Mouse (Mus musculus): ENCODE data around the gene Irgq. TPM values are rescaled to one million over a fixed set of nuclear protein-coding genes. Genes with fewer than 3 reads are reported as not detected.

Irgq gene
- polyA plus RNA-seq, 1 experiment from 2014 or later, result 8.4 TPM

- peaks cover 98% of the 10 kb centered on the region for H3K36me3 ChIP-seq
- H3K27ac ChIP-seq (replicated peaks), result no peak overlapping the region
- H3K4me1 ChIP-seq, result no peaks in the 10 kb centered on the region
- no peaks in the 10 kb centered on the region for H3K9me3 ChIP-seq (replicated peaks)
- H3K4me3 ChIP-seq, result no peak overlapping the region
- DNase-seq (ENCODE audit: low spot score), result no peak
- H3K27me3 ChIP-seq (ENCODE audit: low read depth, poor library complexity, severe bottlenecking), result no peaks in the 10 kb centered on the region
- 94% methylated on average over 8 of the region's 8 CpGs for WGBS
These were observed 32.8 kb downstream of the Irgq start for GRCm38 (mm10) chr7:24563191-24563836.

- Histone ChIP-seq H3K9me3 (replicated peaks) (no peaks in the 10 kb centered on the region), H3K4me1 (no peaks in the 10 kb centered on the region), H3K27ac (replicated peaks) (no peak overlapping the region), H3K36me3 (peaks cover 98% of the 10 kb centered on the region), H3K4me3 (no peak overlapping the region), H3K27me3 (ENCODE audit: low read depth, poor library complexity, severe bottlenecking) (no peaks in the 10 kb centered on the region)
- 89% methylated on average over 4 of the region's 4 CpGs for WGBS
- DNase-seq (ENCODE audit: low spot score), result no peak
These were observed 33.3 kb downstream of the Irgq start for GRCm38 (mm10) chr7:24563837-24564206.

- H3K4me1 ChIP-seq, result no peaks in the 10 kb centered on the region
- DNase-seq (ENCODE audit: low spot score), result peak; percentile 71
- WGBS, result 65% methylated on average over 6 of the region's 6 CpGs
These were observed 34.2 kb downstream of the Irgq start for GRCm38 (mm10) chr7:24564607-24565265.

GRCm38 (mm10) chr7:24565627-24566026 lies 35.1 kb downstream of the Irgq start:
- Histone ChIP-seq H3K4me1 (no peaks in the 10 kb centered on the region), H3K9me3 (replicated peaks) (no peaks in the 10 kb centered on the region), H3K27me3 (ENCODE audit: low read depth, poor library complexity, severe bottlenecking) (no peaks in the 10 kb centered on the region), H3K27ac (replicated peaks) (no peak overlapping the region), H3K36me3 (peaks cover 97% of the 10 kb centered on the region), H3K4me3 (no peak overlapping the region)
- 94% methylated on average over 11 of the region's 11 CpGs for WGBS
- DNase-seq (ENCODE audit: low spot score), result no peak

More at GRCm38 (mm10) chr7:24564607-24565265, 34.2 kb downstream of the Irgq start:
- Histone ChIP-seq H3K4me3 (no peak overlapping the region), H3K36me3 (peaks cover 97% of the 10 kb centered on the region), H3K27ac (replicated peaks) (no peak overlapping the region), H3K9me3 (replicated peaks) (no peaks in the 10 kb centered on the region), H3K27me3 (ENCODE audit: low read depth, poor library complexity, severe bottlenecking) (no peaks in the 10 kb centered on the region)

- DNase-seq (ENCODE audit: low spot score), result no peak
- Histone ChIP-seq H3K4me3 (no peak overlapping the region), H3K4me1 (no peaks in the 10 kb centered on the region), H3K27me3 (ENCODE audit: low read depth, poor library complexity, severe bottlenecking) (no peaks in the 10 kb centered on the region), H3K36me3 (peaks cover 97% of the 10 kb centered on the region), H3K9me3 (replicated peaks) (no peaks in the 10 kb centered on the region), H3K27ac (replicated peaks) (no peak overlapping the region)
- WGBS, result 94% methylated on average over 9 of the region's 9 CpGs
These were observed 35.7 kb downstream of the Irgq start for GRCm38 (mm10) chr7:24566206-24566605.

GRCm38 (mm10) chr7:24568512-24568911 lies 38.0 kb downstream of the Irgq start:
- DNase-seq (ENCODE audit: low spot score), result no peak
- H3K27me3 ChIP-seq (ENCODE audit: low read depth, poor library complexity, severe bottlenecking), result no peaks in the 10 kb centered on the region
- no peaks in the 10 kb centered on the region for H3K4me1 ChIP-seq
- 87% methylated on average over 4 of the region's 4 CpGs for WGBS
- peaks cover 97% of the 10 kb centered on the region for H3K36me3 ChIP-seq
- H3K4me3 ChIP-seq, result no peak overlapping the region
- no peaks in the 10 kb centered on the region for H3K9me3 ChIP-seq (replicated peaks)
- H3K27ac ChIP-seq (replicated peaks), result no peak overlapping the region

- no peaks in the 10 kb centered on the region for H3K4me1 ChIP-seq
- H3K27ac ChIP-seq (replicated peaks), result no peak overlapping the region
- WGBS, result 92% methylated on average over 4 of the region's 4 CpGs
- no peaks in the 10 kb centered on the region for H3K9me3 ChIP-seq (replicated peaks)
- no peak for DNase-seq (ENCODE audit: low spot score)
- H3K27me3 ChIP-seq (ENCODE audit: low read depth, poor library complexity, severe bottlenecking), result no peaks in the 10 kb centered on the region
- peaks cover 74% of the 10 kb centered on the region for H3K36me3 ChIP-seq
- no peak overlapping the region for H3K4me3 ChIP-seq
These were observed 40.6 kb downstream of the Irgq start for GRCm38 (mm10) chr7:24571071-24571470.

- 60% methylated on average over 5 of the region's 5 CpGs for WGBS
- Histone ChIP-seq H3K9me3 (replicated peaks) (no peaks in the 10 kb centered on the region), H3K36me3 (peaks cover 61% of the 10 kb centered on the region), H3K4me1 (no peaks in the 10 kb centered on the region), H3K27ac (replicated peaks) (no peak overlapping the region), H3K4me3 (no peak overlapping the region), H3K27me3 (ENCODE audit: low read depth, poor library complexity, severe bottlenecking) (no peaks in the 10 kb centered on the region)
- no peak for DNase-seq (ENCODE audit: low spot score)
These were observed 42.0 kb downstream of the Irgq start for GRCm38 (mm10) chr7:24572455-24572854.

GRCm38 (mm10) chr7:24574224-24574796 lies 43.8 kb downstream of the Irgq start:
- H3K4me1 ChIP-seq, result no peaks in the 10 kb centered on the region
- no peak for DNase-seq (ENCODE audit: low spot score)
- WGBS, result 70% methylated on average over 12 of the region's 12 CpGs

GRCm38 (mm10) chr7:24577811-24578210 lies 47.3 kb downstream of the Irgq start:
- Histone ChIP-seq H3K9me3 (replicated peaks) (no peaks in the 10 kb centered on the region), H3K27me3 (ENCODE audit: low read depth, poor library complexity, severe bottlenecking) (no peaks in the 10 kb centered on the region), H3K4me3 (no peak overlapping the region), H3K4me1 (no peaks in the 10 kb centered on the region), H3K27ac (replicated peaks) (no peak overlapping the region), H3K36me3 (peaks cover 8% of the 10 kb centered on the region)
- 92% methylated on average over 10 of the region's 10 CpGs for WGBS
- DNase-seq (ENCODE audit: low spot score), result no peak

More at GRCm38 (mm10) chr7:24574224-24574796, 43.8 kb downstream of the Irgq start:
- Histone ChIP-seq H3K4me3 (no peak overlapping the region), H3K27ac (replicated peaks) (no peak overlapping the region), H3K27me3 (ENCODE audit: low read depth, poor library complexity, severe bottlenecking) (no peaks in the 10 kb centered on the region), H3K9me3 (replicated peaks) (no peaks in the 10 kb centered on the region), H3K36me3 (peaks cover 42% of the 10 kb centered on the region)

- Histone ChIP-seq H3K9me3 (replicated peaks) (peaks cover 11% of the 10 kb centered on the region), H3K27ac (replicated peaks) (no peak overlapping the region), H3K4me3 (no peak overlapping the region), H3K4me1 (peaks cover 20% of the 10 kb centered on the region), H3K36me3 (no peaks in the 10 kb centered on the region), H3K27me3 (ENCODE audit: low read depth, poor library complexity, severe bottlenecking) (peaks cover 45% of the 10 kb centered on the region)
- DNase-seq (ENCODE audit: low spot score), result no peak
- 84% methylated on average over 6 of the region's 6 CpGs for WGBS
These were observed 54.4 kb downstream of the Irgq start for GRCm38 (mm10) chr7:24584876-24585275.

GRCm38 (mm10) chr7:24585995-24586394 lies 55.5 kb downstream of the Irgq start:
- peaks cover 45% of the 10 kb centered on the region for H3K27me3 ChIP-seq (ENCODE audit: low read depth, poor library complexity, severe bottlenecking)
- H3K4me1 ChIP-seq, result peaks cover 20% of the 10 kb centered on the region
- DNase-seq (ENCODE audit: low spot score), result no peak
- peaks cover 11% of the 10 kb centered on the region for H3K9me3 ChIP-seq (replicated peaks)
- H3K4me3 ChIP-seq, result peak overlapping the region; percentile 4; the same call in 1 of the 2 replicates
- no peak overlapping the region for H3K27ac ChIP-seq (replicated peaks)
- 36% methylated on average over 16 of the region's 16 CpGs for WGBS
- H3K36me3 ChIP-seq, result no peaks in the 10 kb centered on the region

- H3K36me3 ChIP-seq, result no peaks in the 10 kb centered on the region
- peak overlapping the region; percentile 59 for H3K4me3 ChIP-seq
- WGBS, result 8% methylated on average over 8 of the region's 8 CpGs
- peak overlapping the region; percentile 77; the same call in 1 of the 2 replicates for H3K27ac ChIP-seq (replicated peaks)
- peaks cover 20% of the 10 kb centered on the region for H3K4me1 ChIP-seq
- peaks cover 45% of the 10 kb centered on the region for H3K27me3 ChIP-seq (ENCODE audit: low read depth, poor library complexity, severe bottlenecking)
- no peak for DNase-seq (ENCODE audit: low spot score)
- H3K9me3 ChIP-seq (replicated peaks), result peaks cover 11% of the 10 kb centered on the region
These were observed 56.3 kb downstream of the Irgq start for GRCm38 (mm10) chr7:24586828-24587227.
